8 mouse cellular contexts compared by ENCODE assay signal in genomic region chr5:122925534-122925958, GRCm38 (mm10).
DNase-seq lines count a peak whose midpoint lies in the region; ATAC-seq and TF ChIP-seq lines count a peak whose summit lies in the region.

No protein-coding gene starts in this region.

- 17% methylated on average over 7 of the region's 7 CpGs for WGBS in heart, embryonic 16.5 days
- WGBS in liver, embryonic 12.5 days (ENCODE audit: insufficient replicate concordance): 29% methylated on average over 7 of the region's 7 CpGs
- WGBS in neural tube, embryonic 13.5 days: 34% methylated on average over 7 of the region's 7 CpGs

- H3K27ac ChIP-seq in ES-E14 (ENCODE audit: insufficient read depth, low read depth, low read length, poor library complexity, severe bottlenecking): peak overlapping the region; percentile 24; the same call in 1 of the 2 replicates
- H3K27ac ChIP-seq in heart, embryonic 16.5 days (ENCODE audit: low read length): no peak overlapping the region
- no peak overlapping the region for H3K27ac ChIP-seq in liver, embryonic 12.5 days
- H3K27ac ChIP-seq in neural tube, embryonic 13.5 days (replicated peaks): no peak overlapping the region

- peaks cover 1% of the 10 kb centered on the region; the same call in 1 of the 2 replicates for H3K36me3 ChIP-seq in ES-E14 (ENCODE audit: control insufficient read depth, insufficient read depth, low read length, poor library complexity, severe bottlenecking)
- no peaks in the 10 kb centered on the region for H3K36me3 ChIP-seq in heart, embryonic 16.5 days (ENCODE audit: control insufficient read depth, insufficient read depth)
- H3K36me3 ChIP-seq in liver, embryonic 12.5 days: no peaks in the 10 kb centered on the region
- no peaks in the 10 kb centered on the region for H3K36me3 ChIP-seq in neural tube, embryonic 13.5 days

- ATAC-seq in heart, embryonic 16.5 days (replicated peaks; ENCODE audit: extremely low read depth, insufficient read depth, low FRiP score): peak; percentile 39; the same call in 1 of the 2 replicates
- peak; percentile 35; the same call in 1 of the 2 replicates for ATAC-seq in liver, embryonic 12.5 days
- peak; percentile 53 for ATAC-seq in neural tube, embryonic 13.5 days (ENCODE audit: low read depth)

- no peaks in the 10 kb centered on the region for H3K27me3 ChIP-seq in heart, embryonic 16.5 days (ENCODE audit: control insufficient read depth, insufficient read depth, low read length)
- no peaks in the 10 kb centered on the region for H3K27me3 ChIP-seq in liver, embryonic 12.5 days (replicated peaks)
- H3K27me3 ChIP-seq in neural tube, embryonic 13.5 days: no peaks in the 10 kb centered on the region

- in situ Hi-C loops in ES-E14 (cut with MboI; ENCODE audit: low sequenced_read_pairs in 2 of 2, unreplicated experiment in 2 of 2): no loop called here

- H3K4me3 ChIP-seq in ES-E14 (ENCODE audit: insufficient read depth in 1 of 2, low read depth in 1 of 2, low read length in 2 of 2, poor library complexity in 1 of 2, severe bottlenecking in 1 of 2): no peak overlapping the region
- H3K4me3 ChIP-seq in heart, embryonic 16.5 days (ENCODE audit: low read length): no peak overlapping the region
- H3K4me3 ChIP-seq in liver, embryonic 12.5 days: no peak overlapping the region
- no peak overlapping the region for H3K4me3 ChIP-seq in neural tube, embryonic 13.5 days

- peak overlapping the region; percentile 47 for H3K4me2 ChIP-seq in heart, embryonic 16.5 days (ENCODE audit: low read depth, low read length)
- peak overlapping the region; percentile 41 for H3K4me2 ChIP-seq in liver, embryonic 12.5 days
- peak overlapping the region; percentile 26; the same call in 1 of the 2 replicates for H3K4me2 ChIP-seq in neural tube, embryonic 13.5 days

- H3K4me1 ChIP-seq in ES-E14 (ENCODE audit: control insufficient read depth in 2 of 2, insufficient read depth in 2 of 2, low read length in 2 of 2, poor library complexity in 1 of 2): peaks cover 9 to 32% of the 10 kb centered on the region in 2 experiments
- H3K4me1 ChIP-seq in heart, embryonic 16.5 days (ENCODE audit: control insufficient read depth, insufficient read depth, low read length): peaks cover 30% of the 10 kb centered on the region
- H3K4me1 ChIP-seq in liver, embryonic 12.5 days: peaks cover 5% of the 10 kb centered on the region; the same call in 1 of the 2 replicates
- peaks cover 5% of the 10 kb centered on the region for H3K4me1 ChIP-seq in neural tube, embryonic 13.5 days (replicated peaks)

- peak overlapping the region; percentile 62; the same call in 1 of the 2 replicates for H3K9ac ChIP-seq in ES-E14 (ENCODE audit: insufficient read depth, low read depth, low read length, poor library complexity, severe bottlenecking)
- H3K9ac ChIP-seq in heart, embryonic 16.5 days (ENCODE audit: low read length): peak overlapping the region; percentile 0; the same call in 1 of the 2 replicates
- H3K9ac ChIP-seq in liver, embryonic 12.5 days: no peak overlapping the region
- H3K9ac ChIP-seq in neural tube, embryonic 13.5 days: no peak overlapping the region

- no peaks in the 10 kb centered on the region for H3K9me3 ChIP-seq in ES-E14 (ENCODE audit: control insufficient read depth, insufficient read depth, low read depth, low read length)
- no peaks in the 10 kb centered on the region for H3K9me3 ChIP-seq in heart, embryonic 16.5 days (replicated peaks; ENCODE audit: control insufficient read depth, low read length)
- no peaks in the 10 kb centered on the region for H3K9me3 ChIP-seq in liver, embryonic 12.5 days (replicated peaks)
- H3K9me3 ChIP-seq in neural tube, embryonic 13.5 days: no peaks in the 10 kb centered on the region

- peak; percentile 54 for DNase-seq in ES-E14 (ENCODE audit: low read depth, low spot score)
- peak; percentile 46 for DNase-seq in c-Kit-negative CD71-positive TER-119-positive erythroid progenitor cells, embryonic 14.5 days (ENCODE audit: low read depth, low spot score)
- DNase-seq in fibroblast of lung, adult 2 months (ENCODE audit: low read depth): peak; percentile 40
- peak; percentile 64 to 83 for DNase-seq in kidney, postnatal 25 days
- peak; percentile 76 for DNase-seq in thymus, postnatal 14 days

TF ChIP-seq in ES-E14, 5 proteins besides CTCF, POLR2A, EP300 and RAD21:
- TF ChIP-seq ZC3H11A (IDR thresholded peaks at IDR 0.05; ENCODE audit: borderline replicate concordance, low read depth, low read length) (no peak), MAFK (IDR thresholded peaks at IDR 0.05; ENCODE audit: insufficient read depth, low read depth, low read length) (no peak), ZNF384 (IDR thresholded peaks at IDR 0.05; ENCODE audit: low read depth, low read length) (no peak), HCFC1 (IDR thresholded peaks at IDR 0.05; ENCODE audit: borderline replicate concordance, insufficient read depth, low read length) (no peak), CHD2 (IDR thresholded peaks at IDR 0.05; ENCODE audit: low read depth, low read length) (no peak)
TF ChIP-seq in ES-E14: peak in this region for 0.

Comparison
In these comparisons a context has a peak if more than half of its experiments do, and no peak if none do; other contexts are left out.
1. H3K9ac ChIP-seq: peak in ES-E14 (single experiment) and heart, embryonic 16.5 days (single experiment); none in liver, embryonic 12.5 days (single experiment) and neural tube, embryonic 13.5 days (single experiment).
2. Peak in every context shown above with its lines, with median percentiles within 50 percentile points of each other: DNase-seq, ATAC-seq and H3K4me2 ChIP-seq.